Mouse (Mus musculus): ENCODE results near the gene Jam3.
A peak's percentile ranks its signal among the peaks of the same experiment; 100 is the strongest.

Gene Jam3

DNA sequence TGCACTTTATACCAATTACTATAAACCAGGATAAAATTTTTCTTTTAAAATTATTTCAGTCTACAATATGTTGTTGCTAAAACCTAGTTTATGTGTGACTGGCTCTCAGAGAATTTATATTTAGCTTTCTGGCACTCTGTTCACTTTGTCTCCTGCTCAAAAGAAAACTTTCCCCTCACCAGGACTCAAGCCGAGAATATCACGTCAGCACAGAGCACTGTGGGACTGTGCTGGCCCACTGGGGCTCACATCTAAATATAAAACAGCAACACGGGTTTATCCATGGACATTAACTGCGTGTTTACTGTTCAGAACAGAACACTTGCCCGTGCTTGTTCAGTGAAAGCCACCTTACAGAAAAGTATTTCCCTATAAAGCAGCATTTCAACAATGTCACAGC is 44.5 kb downstream of the Jam3 start:
- DNase-seq (ENCODE audit: low read depth) = no peak

DNA sequence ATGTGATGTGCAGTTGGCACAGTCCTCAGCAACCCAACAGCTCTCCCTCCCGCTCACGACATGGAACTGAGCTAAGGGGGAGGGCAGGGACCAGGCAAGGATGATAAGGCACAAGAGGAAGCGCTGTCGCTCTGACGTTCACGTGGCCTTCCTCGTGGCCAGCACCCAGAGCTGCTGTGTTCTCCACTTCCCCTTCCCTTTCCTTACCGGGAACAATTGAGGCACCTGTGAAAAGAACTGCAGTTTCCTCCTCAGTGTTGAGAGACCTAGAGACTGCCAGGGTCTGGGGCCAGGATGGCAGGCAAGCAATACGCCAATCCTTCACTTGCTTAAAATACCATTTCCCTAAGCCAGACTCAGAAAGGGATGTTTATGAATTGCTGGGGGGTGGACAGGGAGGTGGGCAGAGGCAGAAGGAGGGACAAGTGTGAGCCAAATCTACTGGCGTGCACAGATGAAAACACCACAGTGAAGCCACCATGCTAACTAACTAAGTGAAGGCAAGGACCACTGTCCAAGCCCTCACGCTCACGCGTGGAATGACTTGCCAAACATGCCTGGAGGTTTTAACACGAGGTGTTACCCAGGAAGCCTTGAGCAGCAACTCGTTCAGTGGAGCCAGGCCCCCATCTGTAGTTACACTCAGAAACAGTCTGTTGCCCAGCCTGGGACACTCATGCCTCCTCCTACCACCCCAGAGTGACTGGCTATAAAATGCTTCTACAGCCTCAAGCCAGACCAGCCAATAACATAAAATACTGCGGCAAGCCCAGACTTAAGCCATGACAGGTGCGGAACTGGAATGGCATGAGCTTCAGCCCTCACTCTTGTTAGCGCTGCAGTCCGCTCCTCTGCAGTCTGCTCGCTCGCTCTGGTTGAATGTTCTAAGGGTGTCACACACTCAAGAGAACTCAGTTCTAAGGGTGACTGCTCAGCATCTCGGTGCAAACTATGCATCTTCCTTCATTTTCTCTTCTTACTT is 45.4 kb downstream of the Jam3 start:
- DNase-seq (ENCODE audit: low read depth) = peak; percentile 69

DNA sequence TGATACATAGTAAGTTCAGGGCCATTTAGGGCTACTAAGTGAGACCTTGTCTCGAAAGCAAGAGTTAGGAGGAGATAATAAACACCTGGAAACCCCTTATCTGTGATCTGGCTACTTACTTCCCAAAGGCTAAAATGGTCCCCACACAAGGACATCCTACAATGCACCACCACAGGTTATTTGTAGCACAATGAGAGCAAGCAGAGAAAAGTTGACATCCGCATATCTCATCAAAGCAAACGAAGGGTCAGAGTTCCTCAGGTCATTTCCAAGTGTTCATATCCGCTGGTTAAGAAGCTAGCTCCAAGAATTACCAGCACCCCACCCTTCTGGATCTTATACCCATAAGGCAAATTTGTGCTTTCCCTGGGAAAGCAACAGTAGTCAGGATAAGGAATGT is 46.8 kb downstream of the Jam3 start:
- no peak for DNase-seq (ENCODE audit: low read depth)

DNA sequence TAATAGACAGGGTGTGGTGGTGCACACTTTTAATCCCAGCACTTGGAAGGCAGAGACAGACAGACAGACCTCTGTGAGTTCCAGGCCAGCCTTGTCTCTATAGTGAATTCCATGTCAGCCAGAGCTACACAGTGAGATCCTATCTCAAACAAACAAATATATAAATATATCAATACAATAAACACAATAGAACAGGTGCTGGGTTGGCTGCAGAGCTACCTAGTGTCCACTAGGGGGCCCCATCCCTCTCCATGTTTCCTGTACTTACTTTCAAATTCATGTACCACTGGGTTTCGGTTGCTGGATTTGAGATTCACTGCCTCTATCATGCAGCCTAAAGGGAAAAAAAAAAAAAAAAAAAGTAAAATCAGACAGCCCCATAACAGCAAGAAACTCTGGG is 49.1 kb downstream of the Jam3 start:
- DNase-seq (ENCODE audit: low read depth) = peak; percentile 59

DNA sequence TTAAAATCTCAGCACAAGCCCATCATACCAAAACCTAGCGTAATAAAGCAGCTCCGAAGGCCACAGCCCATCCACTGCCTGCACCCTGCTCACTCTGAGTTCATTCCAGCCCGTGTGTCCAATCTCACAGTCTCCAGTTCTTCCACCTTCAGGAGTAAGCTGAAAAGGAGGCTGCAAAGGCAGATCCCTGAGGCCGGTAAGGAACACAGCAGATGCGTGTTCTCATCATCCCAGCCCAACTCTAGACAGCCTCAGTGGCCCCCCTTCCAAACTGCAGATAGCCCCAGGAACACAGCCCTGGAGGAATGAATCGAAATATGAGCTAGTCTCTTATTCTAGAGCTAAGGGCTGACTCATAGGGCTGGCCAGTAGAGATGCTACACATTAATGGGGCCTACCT is 53.8 kb downstream of the Jam3 start:
- DNase-seq (ENCODE audit: low read depth) = no peak

DNA sequence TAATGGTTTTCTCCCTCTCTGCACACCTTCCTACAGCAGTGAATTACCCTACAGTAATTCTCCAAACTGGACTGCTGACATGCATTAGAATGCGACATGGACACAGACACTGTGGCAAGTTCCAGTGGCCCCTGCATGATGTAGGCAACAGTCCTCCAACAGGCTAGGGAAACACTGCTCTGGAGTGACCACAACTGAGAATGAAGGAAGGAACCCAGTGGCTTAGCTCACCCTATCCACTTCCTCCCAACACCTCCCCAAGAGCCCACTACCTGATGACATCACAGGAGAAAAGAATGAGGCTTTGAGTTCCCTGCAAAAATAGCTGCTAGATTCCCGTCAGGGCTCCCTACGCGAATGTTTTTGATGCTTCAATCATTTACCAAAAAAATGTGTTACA is 55.7 kb downstream of the Jam3 start:
- peak; percentile 85 for DNase-seq (ENCODE audit: low read depth)

DNA sequence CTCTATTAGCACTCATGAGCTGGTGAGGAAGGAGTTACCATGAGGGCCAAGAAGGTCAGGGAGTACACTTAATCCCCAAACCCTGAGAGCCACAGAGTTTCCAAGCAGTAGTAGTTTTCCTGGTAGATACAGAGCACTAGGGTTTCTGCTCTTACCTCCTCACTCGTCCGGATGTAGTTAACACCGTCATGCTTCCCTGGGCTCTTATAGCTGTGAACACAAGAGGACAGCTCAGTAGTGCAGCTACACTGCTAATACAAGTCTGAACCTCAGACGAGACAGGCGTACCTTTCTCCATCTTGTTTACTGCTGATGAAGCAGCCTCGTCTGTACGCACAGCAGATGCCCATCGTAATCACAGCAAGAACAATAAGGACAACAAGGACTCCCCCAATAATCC is 56.7 kb downstream of the Jam3 start:
- DNase-seq (ENCODE audit: low read depth) = no peak

DNA sequence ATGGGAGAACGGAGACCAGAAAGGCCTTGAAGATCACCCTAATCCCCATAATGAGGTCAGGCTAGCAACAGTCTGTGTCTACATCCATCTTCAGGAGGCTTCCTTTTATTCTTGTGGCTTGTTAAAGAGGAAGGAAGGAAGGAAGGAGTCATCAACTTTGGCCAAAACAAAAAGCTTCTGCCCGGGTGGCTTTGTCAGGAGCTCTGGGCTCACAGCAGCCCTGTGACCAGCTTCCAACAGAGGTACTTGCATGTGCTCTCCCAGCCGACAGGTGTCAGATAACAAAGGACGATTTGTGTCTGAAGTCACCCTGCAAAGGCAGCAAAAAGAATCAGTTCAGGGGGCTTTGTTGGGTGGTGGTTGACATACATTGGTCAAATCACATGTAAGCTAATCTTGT is 57.1 kb downstream of the Jam3 start:
- DNase-seq (ENCODE audit: low read depth) = peak; percentile 66

DNA sequence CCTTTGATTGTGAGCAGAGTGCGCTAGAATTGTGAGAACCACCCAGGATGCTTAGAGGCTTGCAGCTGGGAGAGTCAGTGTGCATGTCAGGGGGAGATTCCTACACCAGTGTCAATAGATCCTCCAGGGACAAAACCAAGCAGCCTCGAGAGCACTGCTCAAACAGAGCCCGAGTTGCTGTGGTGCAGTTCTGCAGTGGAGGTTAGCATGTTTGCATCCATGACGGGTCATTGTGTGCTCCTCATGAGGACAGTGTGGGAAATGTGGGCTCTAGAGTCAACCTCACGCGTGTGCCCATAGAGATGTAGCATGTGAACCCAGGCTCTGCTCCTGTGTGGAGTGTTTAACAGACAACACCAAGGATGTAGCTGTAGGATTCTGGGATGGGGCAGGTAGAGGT is 62.3 kb downstream of the Jam3 start:
- no peak for DNase-seq (ENCODE audit: low read depth)

DNA sequence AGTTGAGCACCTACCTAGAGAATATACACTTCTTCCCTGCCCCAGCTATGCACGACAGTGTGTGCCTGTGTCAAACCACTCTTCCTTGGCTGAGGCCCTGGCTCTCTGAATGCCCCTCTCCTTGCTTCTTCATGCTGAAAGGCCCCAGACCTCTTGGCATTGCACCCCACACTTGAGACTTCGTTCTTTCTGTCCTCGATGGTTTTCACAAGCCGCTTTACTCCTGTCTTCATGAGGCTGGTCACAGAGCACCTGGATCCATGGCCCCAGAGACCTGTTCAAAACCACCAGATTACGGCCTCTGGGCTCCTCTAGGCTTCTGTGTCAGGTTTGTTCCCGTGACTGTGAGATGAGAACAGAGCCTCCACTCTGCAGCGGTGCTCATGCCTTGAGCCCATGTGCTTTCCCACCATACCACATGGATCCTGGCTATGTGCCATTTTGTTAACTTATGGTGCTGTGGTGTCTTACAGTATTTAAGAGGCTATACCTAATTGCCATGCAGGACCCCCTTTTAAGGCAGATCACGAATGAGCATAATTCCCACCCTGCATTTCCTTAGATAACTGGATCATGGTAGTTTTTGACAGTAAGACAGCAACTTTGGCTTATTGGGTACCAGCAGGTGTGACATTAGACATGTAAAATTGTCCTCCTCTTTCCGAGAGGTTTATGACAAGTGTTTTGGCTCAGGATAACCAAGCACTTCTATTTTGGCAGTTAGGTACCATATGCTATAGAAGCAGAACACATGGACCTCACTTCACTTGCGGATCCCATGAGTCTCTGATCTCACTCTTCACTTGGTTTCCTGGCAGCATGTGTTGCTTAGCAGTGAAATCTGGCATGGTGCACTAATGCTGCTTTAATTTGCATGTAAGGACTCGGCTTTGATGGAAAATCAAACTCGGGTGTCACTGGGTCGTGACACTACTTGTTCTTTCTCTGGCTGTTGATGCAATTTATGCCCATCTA is 64.1 kb downstream of the Jam3 start:
- DNase-seq (ENCODE audit: low read depth) = no peak

DNA sequence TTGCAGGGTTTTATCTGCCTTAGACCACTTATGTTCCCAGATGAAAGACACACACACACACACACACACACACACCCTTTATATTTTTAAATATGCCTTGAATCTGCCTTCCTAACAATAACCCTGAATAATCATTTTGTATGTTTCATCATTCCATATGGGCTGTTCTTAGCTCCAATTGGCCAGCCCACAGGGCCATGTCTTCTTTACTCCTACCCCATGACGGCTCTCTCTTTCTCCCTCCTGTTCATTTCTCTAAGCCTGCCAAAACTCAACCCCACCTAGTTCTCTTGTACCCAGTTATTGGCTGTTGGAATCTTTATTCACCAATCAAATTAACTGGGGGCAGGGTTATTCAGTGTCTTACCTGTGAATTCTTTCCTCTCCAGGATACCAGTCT is 65.1 kb downstream of the Jam3 start:
- no peak for DNase-seq (ENCODE audit: low read depth)

DNA sequence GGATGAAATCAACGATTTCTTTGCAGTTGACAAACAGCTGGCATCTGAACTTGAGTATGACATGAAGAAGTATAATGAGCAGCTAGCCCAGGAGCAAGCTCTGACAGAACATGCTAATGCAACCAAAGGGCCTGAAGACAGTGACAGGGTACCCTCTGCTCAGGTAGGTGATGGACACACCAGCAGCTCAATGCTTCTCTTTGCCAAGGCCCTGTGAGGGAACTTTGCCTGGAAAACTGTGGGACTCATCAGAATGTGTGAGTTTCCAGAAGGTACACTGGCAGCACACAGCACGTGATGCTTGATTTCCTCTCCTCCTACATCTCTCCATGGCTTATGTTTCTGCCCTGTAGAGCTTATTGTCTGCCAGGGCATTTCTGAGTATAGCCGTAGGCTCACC is 67.8 kb downstream of the Jam3 start:
- DNase-seq (ENCODE audit: low read depth) = no peak

DNA sequence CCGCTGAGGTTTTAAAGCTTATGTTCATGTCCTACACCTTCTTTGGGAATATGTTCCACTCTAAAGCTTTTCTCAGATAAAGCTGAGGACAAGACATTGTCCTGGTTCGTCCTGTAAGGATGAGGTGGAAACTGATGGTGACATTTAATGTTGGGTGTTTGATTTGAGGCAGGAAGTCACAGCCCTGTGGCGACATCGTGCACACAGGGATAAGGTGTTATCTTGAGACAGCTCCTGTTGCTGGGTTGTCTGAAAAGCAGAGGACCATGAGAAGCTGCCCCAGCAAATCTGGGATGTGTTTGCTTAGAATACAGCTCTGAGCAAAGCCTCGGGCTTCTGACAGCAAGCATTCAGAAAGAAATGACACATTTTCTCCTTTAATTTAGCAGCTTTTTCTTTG is 69.0 kb downstream of the Jam3 start:
- no peak for DNase-seq (ENCODE audit: low read depth)

DNA sequence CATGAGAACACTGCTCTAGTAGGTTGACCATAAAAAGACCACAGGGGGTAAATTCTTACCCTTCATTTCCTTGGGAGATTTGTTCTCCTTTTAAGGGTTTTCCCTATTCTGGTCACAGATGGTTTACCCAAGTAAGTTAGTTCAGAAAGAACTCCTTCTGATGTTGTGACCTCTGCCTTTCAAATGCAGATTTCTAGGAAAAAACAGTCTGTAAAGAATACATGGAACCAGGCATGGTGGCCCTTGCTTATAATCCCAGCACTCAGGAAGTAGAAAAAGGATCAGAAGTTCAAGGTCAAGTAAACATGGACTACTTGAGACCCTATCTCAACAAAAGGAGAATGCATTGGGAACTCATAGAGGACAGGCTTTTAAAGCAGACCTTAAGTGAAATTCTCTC is 79.4 kb downstream of the Jam3 start:
- DNase-seq (ENCODE audit: low read depth) = no peak

DNA sequence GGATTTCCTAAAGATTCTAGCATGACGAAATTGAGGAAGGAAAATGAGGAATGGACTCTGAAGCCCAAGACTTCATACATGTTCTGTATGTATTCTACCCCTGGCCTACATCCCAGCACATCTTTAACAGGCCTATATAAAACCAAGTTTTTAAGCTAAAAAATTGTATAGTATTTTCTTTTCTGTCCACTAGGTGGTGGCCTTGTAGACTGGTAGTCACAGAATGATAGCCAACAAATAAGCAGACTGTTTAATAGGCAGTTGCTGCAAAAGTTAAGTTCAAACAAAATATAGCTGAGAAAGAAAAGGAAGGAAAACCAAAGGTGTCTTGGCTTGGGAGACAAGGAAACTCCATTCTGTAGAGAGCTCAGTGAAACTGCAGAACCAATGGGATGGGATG is 80.5 kb downstream of the Jam3 start:
- peak; percentile 42 for DNase-seq (ENCODE audit: low read depth)

DNA sequence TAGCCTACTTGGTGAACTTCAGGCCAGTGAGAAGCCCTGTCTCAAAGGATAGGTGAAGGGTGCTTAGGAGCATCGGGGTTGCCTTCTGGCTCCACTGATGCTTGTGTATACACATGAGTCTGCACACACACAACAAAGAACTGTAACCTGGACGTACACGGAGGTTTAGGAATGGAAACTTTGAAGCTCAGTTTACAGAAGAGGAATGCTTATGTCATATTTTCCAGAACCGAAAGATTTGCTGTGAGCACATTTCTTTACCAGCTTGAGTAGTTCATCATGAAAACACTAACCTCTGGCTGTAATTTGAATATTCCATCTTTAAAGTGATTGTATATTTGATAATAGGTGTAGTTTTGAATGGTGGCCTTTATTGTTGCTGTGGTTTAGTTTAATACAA is 84.3 kb downstream of the Jam3 start:
- DNase-seq (ENCODE audit: low read depth) = no peak

DNA sequence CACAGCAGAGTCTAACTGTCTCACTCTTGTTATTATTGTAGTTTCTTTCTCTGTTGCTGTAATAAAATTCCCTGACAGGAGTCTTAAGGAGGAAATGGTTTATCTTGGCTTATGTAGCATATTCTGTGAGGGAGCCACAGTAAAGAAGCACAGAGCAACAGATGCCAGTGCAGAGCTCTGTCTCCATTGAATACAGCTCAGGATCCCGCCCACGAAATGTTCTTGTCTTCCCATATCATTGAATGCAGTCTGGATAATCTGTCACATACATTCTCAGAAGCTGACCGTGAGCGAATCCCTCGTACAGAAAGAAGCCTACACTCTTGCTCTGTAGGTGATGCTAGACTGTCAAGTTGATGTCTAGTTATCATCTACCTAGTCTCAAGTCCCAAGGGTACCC is 96.9 kb downstream of the Jam3 start:
- DNase-seq (ENCODE audit: low read depth) = no peak

DNA sequence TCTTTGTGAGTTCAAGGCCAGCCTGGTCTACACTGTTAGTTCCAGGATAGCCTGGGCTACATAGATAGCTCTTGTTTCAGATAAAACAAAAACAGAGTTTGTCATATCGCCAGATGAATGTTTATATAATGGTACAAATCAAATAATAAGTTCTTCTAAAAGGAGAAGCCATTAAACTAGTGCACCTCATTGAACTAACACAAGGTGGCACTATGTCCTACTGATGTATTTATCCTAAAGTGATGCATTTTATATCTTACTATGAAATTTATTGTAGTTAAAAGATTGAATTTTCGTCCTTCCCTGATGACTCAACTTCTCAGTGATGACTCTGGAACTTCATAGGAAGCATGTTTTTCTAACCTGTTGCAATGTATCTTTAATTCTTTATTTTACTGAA is 105.7 kb downstream of the Jam3 start:
- peak; percentile 41 for DNase-seq (ENCODE audit: low read depth)
